8 mouse cellular contexts compared by ENCODE assay signal in genomic region chr12:116405836-116406155, GRCm38 (mm10). TPM values are rescaled to one million over a fixed set of nuclear protein-coding genes. Genes with fewer than 3 reads are reported as not detected.
A peak's percentile ranks its signal among the peaks of the same experiment; 100 is the strongest.
DNase-seq lines count a peak whose midpoint lies in the region; ATAC-seq and TF ChIP-seq lines count a peak whose summit lies in the region.

No protein-coding gene starts in this region.

- no peak overlapping the region for H3K27ac ChIP-seq in layer of hippocampus, adult 2 months
- H3K27ac ChIP-seq in forebrain, embryonic 13.5 days: 0 out of 2 replicates have a peak overlapping the region, but pooled peaks have one; percentile 14
- peak overlapping the region; percentile 83 for H3K27ac ChIP-seq in liver, embryonic 12.5 days
- peak overlapping the region; percentile 30; the same call in 1 of the 2 replicates for H3K27ac ChIP-seq in stomach, postnatal 0 days (replicated peaks)

- ATAC-seq in forebrain, embryonic 13.5 days: no peak
- ATAC-seq in liver, embryonic 12.5 days: peak; percentile 16
- no peak for ATAC-seq in stomach, postnatal 0 days (ENCODE audit: low FRiP score, low TSS enrichment)

- peak overlapping the region; percentile 88 for H3K4me3 ChIP-seq in layer of hippocampus, adult 2 months
- H3K4me3 ChIP-seq in forebrain, embryonic 13.5 days: peak overlapping the region; percentile 77
- peak overlapping the region; percentile 95 for H3K4me3 ChIP-seq in liver, embryonic 12.5 days
- H3K4me3 ChIP-seq in stomach, postnatal 0 days (ENCODE audit: low read depth, low read length): peak overlapping the region; percentile 83

- no peak for TF ChIP-seq EP300 in stomach, postnatal 0 days (optimal IDR thresholded peaks at IDR 0.05)

- peaks cover 32% of the 10 kb centered on the region for H3K9me3 ChIP-seq in forebrain, embryonic 13.5 days (replicated peaks)
- H3K9me3 ChIP-seq in liver, embryonic 12.5 days (replicated peaks): 0 out of 2 replicates have a peak, but pooled peaks cover 14% of the 10 kb centered on the region
- peaks cover 4% of the 10 kb centered on the region for H3K9me3 ChIP-seq in stomach, postnatal 0 days (ENCODE audit: control insufficient read depth, low read length)

- no peak for TF ChIP-seq CTCF in layer of hippocampus, adult 2 months (conservative IDR thresholded peaks at IDR 0.05)
- no peak for TF ChIP-seq CTCF in stomach, postnatal 0 days (IDR thresholded peaks at IDR 0.05; ENCODE audit: low read depth)

- no peak for DNase-seq in layer of hippocampus, adult 2 months (ENCODE audit: low spot score in 2 of 2)
- DNase-seq in layer of hippocampus, postnatal 10 days (ENCODE audit: low spot score in 2 of 2): no peak
- DNase-seq in ZHBTc4 (ENCODE audit: low read depth, low spot score): peak; percentile 39
- DNase-seq in stomach, postnatal 0 days (ENCODE audit: low spot score): no peak
- DNase-seq in layer of hippocampus, postnatal 36 days: no peak
- no peak for DNase-seq in cerebellum, postnatal 36 days

- peak overlapping the region; percentile 87 for H3K9ac ChIP-seq in forebrain, embryonic 13.5 days
- peak overlapping the region; percentile 95 for H3K9ac ChIP-seq in liver, embryonic 12.5 days
- H3K9ac ChIP-seq in stomach, postnatal 0 days (ENCODE audit: low read length): peak overlapping the region; percentile 85

- H3K4me2 ChIP-seq in forebrain, embryonic 13.5 days: peak overlapping the region; percentile 83
- H3K4me2 ChIP-seq in liver, embryonic 12.5 days: peak overlapping the region; percentile 77
- H3K4me2 ChIP-seq in stomach, postnatal 0 days (replicated peaks; ENCODE audit: low read depth): peak overlapping the region; percentile 95

- WGBS in forebrain, embryonic 13.5 days: 15% methylated on average over 8 of the region's 8 CpGs
- WGBS in liver, embryonic 12.5 days (ENCODE audit: insufficient replicate concordance): 8% methylated on average over 8 of the region's 8 CpGs
- WGBS in stomach, postnatal 0 days: 5% methylated on average over 8 of the region's 8 CpGs

- no peaks in the 10 kb centered on the region for H3K27me3 ChIP-seq in forebrain, embryonic 13.5 days
- no peaks in the 10 kb centered on the region for H3K27me3 ChIP-seq in liver, embryonic 12.5 days (replicated peaks)
- no peaks in the 10 kb centered on the region for H3K27me3 ChIP-seq in stomach, postnatal 0 days (ENCODE audit: control insufficient read depth, insufficient read depth, low read length)

- peaks cover 57% of the 10 kb centered on the region for H3K36me3 ChIP-seq in forebrain, embryonic 13.5 days (ENCODE audit: poor library complexity, severe bottlenecking)
- peaks cover 66% of the 10 kb centered on the region for H3K36me3 ChIP-seq in liver, embryonic 12.5 days
- H3K36me3 ChIP-seq in stomach, postnatal 0 days (ENCODE audit: control insufficient read depth, insufficient read depth, low read length): 0 out of 2 replicates have a peak, but pooled peaks cover 2% of the 10 kb centered on the region

- peaks cover 15% of the 10 kb centered on the region for H3K4me1 ChIP-seq in forebrain, embryonic 13.5 days
- H3K4me1 ChIP-seq in liver, embryonic 12.5 days: peaks cover 46% of the 10 kb centered on the region
- no peaks in the 10 kb centered on the region for H3K4me1 ChIP-seq in stomach, postnatal 0 days (replicated peaks; ENCODE audit: control insufficient read depth, insufficient read depth)

RNA-seq across cellular contexts. Expression of gene Ncapg2, which starts 0.6 kb away (rescaled TPM):
- 1 to 10 TPM; 5.1 to 5.8 TPM for total RNA-seq in layer of hippocampus, adult 2 months (2021)
- 10 to 100 TPM in 1 of 2 experiments, 1 to 10 TPM in 1; 9.5 to 10.8 TPM for total RNA-seq in layer of hippocampus, postnatal 10 days (2021)
- 30.7 and 39.1 TPM in 2 replicates for polyA plus RNA-seq in forebrain, embryonic 13.5 days (2015; fragmentation: Nextera tagmentation; extraction: Ambion mirVana)
- polyA plus RNA-seq in liver, embryonic 12.5 days (2016; fragmentation: Nextera tagmentation; extraction: Ambion mirVana): 62.7 and 67.6 TPM in 2 replicates
- 7.7 and 7.8 TPM in 2 replicates for polyA plus RNA-seq in stomach, postnatal 0 days (2015; fragmentation: Nextera tagmentation; extraction: Ambion mirVana)
- 1 to 10 TPM; 4.8 to 5.6 TPM for total RNA-seq in layer of hippocampus, postnatal 36 days (2021)
